Mouse (Mus musculus) hindlimb bud, embryonic 11.5 days (tissue): ENCODE data around the gene C2cd3.

Source experiments
- DNase-seq: peaks from one replicate; pipeline ENCODE4 v3.0.0-alpha.2; 2012; ENCODE audit warnings: low read depth, low spot score; ENCODE audit errors: extremely low spot score

The C2cd3 gene

DNA sequence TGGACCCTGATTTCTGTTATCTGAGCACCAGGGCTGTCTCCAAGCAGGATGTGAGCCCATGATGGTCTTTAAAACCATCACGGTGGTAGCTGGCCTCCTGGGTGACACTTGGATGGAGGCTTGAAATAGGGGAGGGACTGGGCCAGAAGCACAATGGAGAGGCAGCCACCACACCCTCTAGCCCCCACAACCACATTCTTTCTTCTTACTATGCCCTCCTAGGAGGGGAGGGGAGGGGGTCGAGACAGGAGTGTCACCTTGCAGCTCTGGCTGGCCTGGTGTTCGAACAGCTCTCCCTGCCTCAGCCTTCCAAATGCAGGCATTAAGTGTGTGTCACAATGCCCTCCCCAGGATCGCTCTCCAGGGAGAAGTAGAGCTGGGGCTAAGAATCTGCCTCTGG is 125.4 kb downstream of the C2cd3 start:
- DNase-seq, result no peak

DNA sequence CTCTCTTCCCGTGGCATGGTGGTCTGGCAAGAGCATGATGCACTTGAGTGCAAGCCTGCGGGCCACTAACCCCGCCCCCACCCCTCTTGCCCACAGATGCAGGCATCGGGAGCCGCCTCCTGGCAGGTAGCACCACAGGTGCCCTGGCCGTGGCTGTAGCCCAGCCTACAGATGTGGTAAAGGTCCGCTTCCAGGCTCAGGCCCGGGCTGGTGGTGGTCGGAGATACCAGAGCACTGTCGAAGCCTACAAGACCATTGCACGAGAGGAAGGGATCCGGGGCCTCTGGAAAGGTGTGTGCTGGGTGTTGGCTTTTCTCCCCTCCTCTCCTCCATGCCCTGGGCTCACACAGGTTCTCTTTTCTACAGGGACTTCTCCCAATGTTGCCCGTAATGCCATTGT is 125.9 kb downstream of the C2cd3 start:
- no peak for DNase-seq

DNA sequence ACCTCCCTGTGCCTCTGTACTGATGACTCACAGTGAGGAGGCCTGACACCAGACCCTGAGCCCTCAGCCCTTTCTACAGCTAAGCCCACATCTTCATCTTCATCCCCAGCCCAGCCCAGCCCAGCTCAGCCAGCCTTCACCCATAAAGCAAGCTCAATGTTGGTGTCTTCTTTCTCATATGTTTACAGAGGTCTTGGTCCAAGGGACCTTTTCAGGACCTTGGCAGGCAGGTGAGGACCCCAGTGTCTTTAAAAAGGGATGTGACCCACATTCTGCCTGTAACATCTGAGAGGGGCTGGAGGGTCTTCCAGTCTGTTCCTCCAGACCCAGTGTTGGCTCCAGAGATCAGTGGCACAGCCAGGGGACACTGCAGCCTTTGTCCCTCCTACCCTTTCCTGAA is 127.4 kb downstream of the C2cd3 start:
- DNase-seq, result no peak

DNA sequence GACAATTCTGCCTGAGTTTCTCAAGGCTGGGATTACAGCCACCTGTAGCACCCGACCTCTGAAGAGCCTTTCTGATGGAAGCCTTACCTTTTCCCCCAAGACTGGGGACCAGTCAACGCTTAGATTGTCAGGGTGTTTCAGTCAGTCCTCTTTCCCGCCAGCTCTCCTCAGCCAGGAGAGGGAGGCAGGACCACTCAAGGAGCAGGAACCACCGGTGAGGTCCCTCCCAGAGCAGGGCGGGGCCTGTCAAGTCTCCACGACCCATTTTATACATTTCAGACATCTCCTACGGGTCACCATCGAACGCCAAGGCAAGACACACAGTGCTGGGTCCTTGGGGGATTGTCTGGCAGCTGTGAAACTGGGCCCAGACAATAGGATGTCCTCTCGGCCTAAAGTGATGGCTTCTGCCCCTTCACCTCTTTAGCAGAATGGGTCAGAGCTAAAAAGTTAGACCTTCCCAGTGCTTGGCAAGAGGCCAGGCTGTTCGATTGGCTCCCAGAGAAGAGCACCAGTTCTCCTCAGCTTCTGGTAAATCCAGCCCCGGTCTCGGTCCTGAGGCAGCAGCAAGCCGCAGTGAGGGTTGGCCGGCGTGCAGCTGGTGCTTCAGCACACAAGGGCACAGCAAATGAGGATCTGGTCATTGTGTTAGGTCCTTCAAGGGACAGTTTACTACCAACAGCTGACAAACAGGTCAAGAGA is 128.4 kb downstream of the C2cd3 start:
- DNase-seq, result no peak

DNA sequence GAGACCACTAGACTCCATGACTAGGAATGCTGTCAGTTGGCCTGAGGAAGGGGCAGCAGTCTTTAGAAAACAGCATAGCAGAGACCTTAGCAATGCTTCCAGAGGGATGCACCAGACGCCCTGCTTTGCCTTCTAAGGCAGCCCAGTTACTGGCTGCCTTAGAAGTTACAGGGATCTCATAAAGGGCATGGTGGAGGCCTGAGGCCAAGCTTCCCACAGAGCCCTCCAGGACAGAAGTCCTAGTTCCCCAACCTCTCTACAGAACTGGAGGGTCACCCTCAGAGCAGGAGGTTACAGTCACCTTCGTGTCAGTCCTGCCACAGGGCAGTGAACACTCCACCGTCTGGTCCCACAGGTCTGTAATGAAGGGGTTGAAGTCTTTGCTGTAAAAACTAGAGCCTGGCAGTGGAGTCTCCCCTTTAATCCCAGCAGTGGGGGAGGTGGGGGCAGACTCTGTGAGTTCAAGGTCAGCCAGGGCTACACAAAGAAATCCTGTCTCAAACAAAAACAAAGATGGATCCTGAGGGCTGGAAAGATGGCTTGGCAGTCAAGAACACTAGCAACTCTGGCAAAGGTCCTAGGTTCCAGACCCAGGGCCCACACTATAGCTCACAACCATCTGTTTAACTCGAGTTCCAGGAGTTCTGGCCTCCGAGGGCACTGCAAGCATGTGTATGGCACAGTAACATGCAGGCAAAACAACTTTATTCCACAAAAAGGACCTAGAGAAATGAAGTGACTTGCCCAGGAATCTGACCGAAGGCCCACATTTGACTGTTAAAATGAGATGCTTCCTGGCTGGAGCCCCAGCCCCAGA is 129.2 kb downstream of the C2cd3 start:
- no peak for DNase-seq

DNA sequence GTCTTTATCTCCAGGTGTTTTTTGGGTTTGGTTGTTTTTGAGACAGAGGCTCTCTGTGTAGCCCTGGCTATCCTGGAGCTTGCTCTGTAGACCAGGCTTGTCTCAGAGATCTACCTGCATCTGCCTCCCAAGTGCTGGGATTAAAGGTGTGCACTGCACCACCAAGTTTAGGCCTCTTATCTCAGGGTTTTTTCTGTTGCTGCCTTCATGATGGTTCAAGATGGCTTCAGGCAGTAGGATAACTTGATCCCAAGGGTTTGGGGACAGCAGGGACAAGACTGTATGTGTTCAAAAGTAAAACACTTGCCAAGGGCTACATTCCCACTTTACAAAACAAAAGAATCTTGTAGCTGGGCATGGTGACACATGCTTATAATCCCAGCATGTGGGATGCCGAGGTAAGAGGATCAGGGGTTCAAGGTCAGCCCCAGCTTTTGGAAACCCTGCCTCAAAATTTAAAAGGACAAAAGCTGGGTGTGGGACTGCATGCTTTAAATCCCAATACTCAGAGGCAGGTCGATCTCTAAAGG is 129.9 kb downstream of the C2cd3 start:
- DNase-seq, result no peak

DNA sequence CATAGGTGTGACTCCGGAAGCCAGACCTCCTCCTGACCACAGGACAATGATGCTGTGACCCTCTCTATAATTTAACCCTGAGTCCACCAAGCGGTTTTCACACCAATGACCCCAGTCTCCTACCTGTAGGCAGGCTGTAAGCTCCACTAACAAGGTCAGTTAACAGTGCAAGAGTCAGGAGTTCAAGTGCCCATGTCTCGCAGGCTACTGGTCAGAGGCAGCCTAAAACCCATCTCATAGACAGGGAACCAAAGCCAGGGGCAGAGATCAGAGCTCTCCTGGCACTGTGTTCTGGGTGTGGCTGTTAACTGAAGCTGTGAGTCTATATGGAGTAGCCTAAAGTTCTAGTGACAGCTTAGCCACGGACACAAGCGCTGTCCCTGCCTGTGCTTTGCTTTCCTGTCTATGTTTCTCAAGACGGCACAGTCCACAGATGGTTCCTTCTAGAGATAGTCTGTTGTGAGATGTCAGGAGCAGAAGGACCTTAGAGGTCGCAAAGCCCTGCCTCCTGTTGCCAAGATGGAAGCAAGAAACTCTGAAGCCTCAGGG is 130.4 kb downstream of the C2cd3 start:
- no peak for DNase-seq

DNA sequence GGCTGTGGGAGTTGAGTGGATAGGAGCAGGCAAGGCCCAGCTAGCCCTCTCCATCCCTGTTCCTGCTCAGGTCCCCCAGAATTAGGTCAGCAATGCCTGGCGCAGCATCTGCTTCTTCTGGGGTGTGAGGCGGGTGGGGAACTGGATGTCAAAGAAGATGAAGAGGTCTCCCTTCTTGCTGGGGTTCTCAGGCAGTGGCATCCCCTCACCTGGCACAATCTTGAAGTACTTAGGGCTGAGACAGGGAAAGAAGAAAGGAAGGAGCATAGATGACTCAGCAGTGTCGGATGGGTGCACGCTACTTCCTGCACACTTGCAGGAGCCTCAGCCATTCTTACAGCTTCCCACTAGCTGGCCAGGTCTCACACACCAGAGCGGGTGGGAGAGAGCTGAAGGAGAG is 131.0 kb downstream of the C2cd3 start:
- no peak for DNase-seq

DNA sequence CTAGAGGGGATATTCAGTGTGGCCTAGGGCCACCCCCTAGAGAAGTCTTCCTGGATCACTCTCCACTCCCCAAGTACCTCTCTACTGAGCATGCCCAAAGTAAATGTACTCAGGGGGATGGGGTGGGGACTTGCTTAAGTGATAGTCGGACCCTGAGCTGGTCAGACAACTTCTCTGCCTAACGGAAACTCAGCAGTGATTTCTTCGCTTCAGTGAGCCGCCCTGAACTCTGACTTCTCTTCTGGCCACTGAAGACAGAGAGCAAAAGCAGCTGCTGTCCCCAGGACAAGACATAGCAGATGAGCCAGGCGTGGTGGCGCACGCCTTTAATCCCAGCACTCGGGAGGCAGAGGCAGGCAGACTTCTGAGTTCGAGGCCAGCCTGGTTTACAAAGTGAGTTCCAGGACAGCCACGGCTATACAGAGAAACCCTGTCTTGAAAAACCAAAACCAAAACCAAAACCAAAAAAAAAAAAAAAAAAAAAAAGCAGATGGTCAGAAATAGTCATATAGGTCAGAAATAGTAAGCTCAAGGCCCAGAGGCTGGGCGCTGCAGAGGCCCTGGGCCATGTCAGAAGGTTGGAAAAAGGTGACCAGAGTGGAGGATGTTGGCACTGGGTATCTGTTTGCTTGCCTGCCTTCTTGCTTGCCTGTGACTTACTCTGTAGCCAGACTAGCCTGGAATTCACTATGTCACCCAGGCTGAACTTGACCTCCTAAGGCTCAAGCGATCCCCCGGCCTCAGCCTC is 132.9 kb downstream of the C2cd3 start:
- DNase-seq, result no peak

DNA sequence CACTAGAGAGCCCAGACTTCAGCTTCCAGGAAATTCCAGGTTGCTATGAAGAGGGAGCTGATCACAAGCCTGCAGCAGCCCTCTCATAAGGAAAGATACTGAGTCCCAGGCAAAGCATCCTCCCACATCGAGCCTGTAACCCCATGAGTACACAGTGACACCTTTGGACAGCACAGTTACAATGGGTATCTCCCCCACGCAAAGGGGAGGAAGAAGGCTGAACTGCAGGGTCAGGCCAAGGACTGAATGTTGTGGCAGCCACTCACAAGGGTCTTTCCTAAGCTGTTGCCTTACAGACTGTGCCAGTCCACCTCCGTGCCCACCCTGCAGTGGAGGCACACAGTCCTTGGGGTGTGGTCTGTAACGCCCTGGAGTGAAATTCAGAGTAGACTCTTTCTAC is 134.5 kb downstream of the C2cd3 start:
- no peak for DNase-seq

DNA sequence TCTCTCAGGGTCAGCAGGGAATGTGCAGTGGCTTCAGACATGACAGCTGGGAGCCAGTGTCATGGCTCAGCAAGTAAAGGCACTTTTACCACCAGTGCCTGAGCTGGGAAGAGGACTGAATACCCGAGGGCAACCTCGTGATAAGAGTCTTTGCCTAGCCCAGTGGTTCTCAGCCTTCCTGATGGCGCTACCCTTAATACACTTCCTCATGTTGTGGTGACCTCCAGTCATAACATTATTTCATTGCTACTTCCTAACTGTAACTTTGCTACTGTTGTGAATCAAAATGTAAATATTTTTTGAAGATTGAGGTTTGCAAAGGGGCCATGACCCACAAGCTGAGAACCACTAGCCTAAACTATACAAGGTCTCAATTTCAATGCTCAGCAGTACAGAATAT is 136.6 kb downstream of the C2cd3 start:
- DNase-seq, result no peak

DNA sequence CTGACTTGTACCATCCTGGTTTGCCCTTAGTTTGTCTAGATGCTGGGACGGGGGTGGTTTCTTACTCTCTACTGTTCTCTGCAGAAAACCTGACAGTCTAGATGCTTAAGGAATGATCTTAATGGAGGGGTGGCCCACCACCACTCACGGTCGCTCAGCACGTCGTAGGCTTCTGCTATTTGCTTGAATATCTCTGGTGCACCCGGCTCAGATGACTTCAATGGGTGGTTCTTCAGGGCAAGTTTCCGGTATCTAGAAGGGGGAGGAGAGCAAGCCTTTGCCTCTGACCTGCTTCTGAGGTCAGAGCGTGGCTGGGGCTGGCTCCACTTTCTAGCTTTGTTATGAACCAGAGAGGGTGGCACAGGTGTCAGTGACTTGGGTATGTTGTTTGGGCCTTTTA is 139.6 kb downstream of the C2cd3 start:
- DNase-seq, result no peak

DNA sequence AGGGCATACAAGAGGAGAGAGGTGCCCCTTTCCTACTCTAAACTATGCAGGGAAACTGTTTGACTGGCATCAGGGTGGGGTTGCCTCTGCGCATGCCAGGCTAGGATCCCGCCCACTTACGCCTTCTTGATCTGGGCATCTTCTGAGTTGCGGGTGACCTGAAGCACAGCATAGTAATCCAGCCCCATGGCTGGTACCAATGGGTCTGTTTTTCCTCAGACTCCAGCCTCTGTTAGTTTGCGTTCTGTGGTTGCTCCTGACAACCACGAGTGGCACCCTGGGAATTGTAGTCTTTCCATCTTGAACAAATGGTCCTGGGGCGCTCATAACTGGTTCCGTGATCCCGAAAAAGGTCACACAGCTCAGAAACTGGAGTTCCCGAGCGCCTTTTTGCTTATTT is 142.5 kb downstream of the C2cd3 start, which contains the start of gene Dnajb13:
Dnajb13 (minus strand) TSS at position 388 of the 400 bp plus-strand sequence.
- no peak for DNase-seq
